Mouse (Mus musculus) liver, embryonic 14.5 days (tissue): ENCODE results near the gene Ankrd55.

Experiments
- CTCF ChIP-seq: IDR thresholded peaks from 2 replicates; pipeline ENCODE4 v1.5.1; 2016; ENCODE audit warnings: antibody characterized with exemption, low read depth, control low read depth
- EP300 ChIP-seq: IDR thresholded peaks from 2 replicates; pipeline ENCODE4 v1.6.1; 2016; ENCODE audit warnings: antibody characterized with exemption, low read depth

DNA sequence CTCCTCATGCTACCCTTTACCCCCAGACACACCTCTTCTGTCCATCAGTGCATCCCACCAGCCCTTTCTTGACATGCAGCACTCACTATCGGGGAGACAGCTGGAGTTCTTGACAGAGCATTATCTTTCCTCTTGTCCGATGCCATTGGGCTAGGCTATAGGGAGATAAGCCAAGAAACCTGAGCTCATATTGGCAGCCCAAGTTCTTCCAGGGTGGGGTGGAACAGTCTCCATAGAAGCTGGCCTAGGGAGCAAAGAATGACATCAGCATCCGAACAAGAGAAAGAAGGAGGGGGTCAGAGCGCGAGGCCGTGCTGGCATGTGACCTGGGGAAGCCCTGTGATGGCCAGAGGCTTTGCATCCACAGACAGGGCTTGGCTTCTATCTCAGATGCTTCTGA is 9.5 kb downstream of the Ankrd55 start:
- TF ChIP-seq EP300 (no peak), CTCF (no peak)
